Mouse (Mus musculus) olfactory bulb, adult 2 months (tissue): Measurements from ENCODE around the gene Lamc2. TPM values are rescaled to one million over a fixed set of nuclear protein-coding genes. Genes with fewer than 3 reads are reported as not detected.

Source experiments
- H3K27ac ChIP-seq: fragments of 200-500 bp; 2 replicates; pipeline ENCODE4 v1.5.1; 2012; ENCODE audit warnings: low read depth, low read length; ENCODE audit not compliant: insufficient read depth
- H3K4me1 ChIP-seq: fragments of 200-500 bp; 2 replicates; pipeline ENCODE4 v1.6.1; 2012; ENCODE audit warnings: low read length; ENCODE audit not compliant: control insufficient read depth, insufficient read depth
- H3K4me3 ChIP-seq: fragments of 200-500 bp; 2 replicates; pipeline ENCODE4 v1.5.1; 2012; ENCODE audit warnings: mild to moderate bottlenecking, low read depth, low read length, moderate library complexity; ENCODE audit not compliant: insufficient read depth
- CTCF ChIP-seq: fragments of 200-500 bp; IDR thresholded peaks from 2 replicates; pipeline ENCODE4 v1.5.1; 2012; ENCODE audit warnings: low read depth, mild to moderate bottlenecking, low read length, moderate library complexity; ENCODE audit not compliant: insufficient read depth
- POLR2A ChIP-seq: fragments of 200-500 bp; IDR thresholded peaks from 2 replicates; pipeline ENCODE4 v1.6.1; 2012; ENCODE audit warnings: mild to moderate bottlenecking, low read depth, low read length, moderate library complexity; ENCODE audit not compliant: insufficient read depth
- WGBS: fragments of 180-500 bp; shearing (Covaris S2); methylation state at CpG from one replicate; pipeline ENCODE4 v1.1.7; 2018; 5-methylcytosine and 5-hydroxymethylcytosine counted together
- polyA plus RNA-seq: library from polyadenylated mRNA; stranded (reverse); fragments of >200 nt; gene quantifications from 2 replicates; pipeline ENCODE4 v1.2.4, GENCODE M21; 2012; ENCODE audit warnings: low replicate concordance; ENCODE audit not compliant: missing spikeins, insufficient read depth, insufficient read length

The Lamc2 gene
- polyA plus RNA-seq, 1 experiment = not detected

DNA sequence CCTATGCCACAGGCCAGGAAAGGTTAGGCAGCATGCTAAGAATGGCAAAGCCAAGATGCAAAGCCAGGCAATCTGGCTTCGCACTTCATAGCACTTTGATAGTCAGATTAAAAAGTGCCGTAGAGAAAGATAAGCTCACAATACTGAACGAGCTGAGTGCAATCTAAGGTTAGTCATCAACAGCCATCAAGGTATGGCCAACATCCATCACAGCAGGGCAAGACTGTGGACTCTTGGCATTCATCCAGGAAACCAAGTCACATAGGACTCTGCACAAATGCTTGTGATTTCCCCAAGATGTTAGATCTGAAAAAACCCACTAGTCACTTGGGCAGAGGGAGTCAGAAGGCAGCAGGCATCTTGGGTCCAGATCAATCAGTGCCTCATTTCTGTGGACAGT, 1.8 kb upstream of the Lamc2 start:
- H3K4me3 ChIP-seq = no peak overlapping the region
- 89% methylated on average over 3 of the region's 3 CpGs for whole genome bisulfite sequencing
- peaks cover 9% of the 10 kb centered on the region for H3K4me1 ChIP-seq
- TF ChIP-seq POLR2A (no peak), CTCF (no peak)
- H3K27ac ChIP-seq = no peak overlapping the region

GRCm38 (mm10) chr1:153180586-153181289, 5.5 kb downstream of the Lamc2 start:
- Histone ChIP-seq H3K27ac (no peak overlapping the region), H3K4me3 (no peak overlapping the region), H3K4me1 (peaks cover 4% of the 10 kb centered on the region)
- WGBS = 63% methylated on average over 9 of the region's 9 CpGs
- TF ChIP-seq POLR2A (no peak), CTCF (no peak)

DNA sequence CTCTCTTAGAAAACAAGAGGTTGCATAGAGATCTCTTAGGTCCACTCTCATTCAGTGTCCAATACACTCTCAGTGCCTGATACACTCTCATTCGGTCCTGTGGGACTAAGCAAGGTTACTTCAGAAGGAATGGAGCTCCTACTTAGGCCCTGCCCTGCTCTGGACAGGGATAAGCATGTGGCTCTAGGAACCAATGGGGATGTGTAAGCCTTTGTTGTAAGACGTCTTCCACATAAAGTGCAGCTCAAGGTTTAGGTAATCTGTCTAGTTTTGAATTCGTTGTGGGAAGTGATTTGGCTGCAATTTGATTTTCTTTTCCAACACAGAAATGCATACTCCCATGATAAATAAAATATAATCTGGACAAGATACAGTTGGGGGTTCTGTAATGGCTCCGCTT, 6.1 kb downstream of the Lamc2 start:
- Histone ChIP-seq H3K4me3 (no peak overlapping the region), H3K27ac (no peak overlapping the region), H3K4me1 (peaks cover 2% of the 10 kb centered on the region; the same call in 1 of the 2 replicates)
- TF ChIP-seq POLR2A (no peak), CTCF (no peak)
- WGBS = 84% methylated on average over 4 of the region's 4 CpGs

- Histone ChIP-seq H3K4me1 (0 out of 2 replicates have a peak, but pooled peaks cover 6% of the 10 kb centered on the region), H3K27ac (no peak overlapping the region), H3K4me3 (no peak overlapping the region)
- WGBS = 87% methylated on average over 12 of the region's 12 CpGs
- no peak for TF ChIP-seq POLR2A
- no peak for TF ChIP-seq CTCF
Measured at GRCm38 (mm10) chr1:153174801-153175200, 11.4 kb downstream of the Lamc2 start.

- TF ChIP-seq CTCF (no peak), POLR2A (no peak)
- 86% methylated on average over 3 of the region's 3 CpGs for WGBS
- Histone ChIP-seq H3K4me3 (no peak overlapping the region), H3K27ac (no peak overlapping the region), H3K4me1 (0 out of 2 replicates have a peak, but pooled peaks cover 6% of the 10 kb centered on the region)
Measured at GRCm38 (mm10) chr1:153173276-153173675, 13.0 kb downstream of the Lamc2 start.

DNA sequence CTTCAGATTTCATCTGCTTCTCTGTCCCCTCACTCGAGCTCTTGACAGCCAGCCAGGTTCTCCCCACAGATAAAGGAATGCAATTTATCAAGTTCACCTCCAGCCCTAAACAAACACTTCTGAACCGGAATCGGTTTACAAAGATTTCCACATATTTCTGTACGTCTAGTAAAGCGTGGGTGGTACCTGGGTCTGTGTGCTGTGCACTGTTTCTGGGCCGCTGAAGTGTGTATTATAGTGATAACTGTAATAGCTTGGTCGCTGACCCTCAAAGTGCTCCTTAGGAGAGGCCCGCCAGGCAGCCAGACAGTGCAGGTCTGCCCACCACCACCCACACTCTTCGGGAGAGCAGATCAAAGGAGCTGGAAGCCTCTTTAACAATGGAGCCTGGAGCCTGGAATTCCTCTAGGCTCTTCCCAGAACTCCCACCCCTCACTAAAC, 13.9 kb downstream of the Lamc2 start:
- Histone ChIP-seq H3K4me1 (0 out of 2 replicates have a peak, but pooled peaks cover 6% of the 10 kb centered on the region), H3K27ac (no peak overlapping the region), H3K4me3 (no peak overlapping the region)
- WGBS = 65% methylated on average over 9 of the region's 9 CpGs
- TF ChIP-seq POLR2A = no peak

DNA sequence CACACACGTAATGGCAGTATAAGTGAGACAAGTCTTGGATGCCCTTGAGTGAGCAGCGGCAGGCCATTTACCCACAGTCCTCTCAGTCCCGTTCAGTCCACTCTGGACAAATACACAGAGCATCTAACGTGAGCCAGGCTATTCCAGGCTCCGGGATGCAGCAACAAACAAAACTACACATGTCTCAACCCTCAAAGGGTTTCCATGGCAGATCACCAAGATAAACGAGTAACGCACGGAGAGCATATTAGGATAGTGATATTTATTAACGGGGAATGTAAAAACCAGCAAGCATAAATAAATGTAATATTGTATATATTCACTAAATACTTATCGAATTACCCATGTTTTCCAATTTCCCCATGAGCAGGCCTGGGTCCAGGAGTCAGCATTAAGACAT, 15.2 kb downstream of the Lamc2 start:
- Histone ChIP-seq H3K4me3 (no peak overlapping the region), H3K27ac (no peak overlapping the region), H3K4me1 (0 out of 2 replicates have a peak, but pooled peaks cover 6% of the 10 kb centered on the region)
- TF ChIP-seq POLR2A (no peak), CTCF (no peak)
- WGBS = 84% methylated on average over 10 of the region's 10 CpGs

DNA sequence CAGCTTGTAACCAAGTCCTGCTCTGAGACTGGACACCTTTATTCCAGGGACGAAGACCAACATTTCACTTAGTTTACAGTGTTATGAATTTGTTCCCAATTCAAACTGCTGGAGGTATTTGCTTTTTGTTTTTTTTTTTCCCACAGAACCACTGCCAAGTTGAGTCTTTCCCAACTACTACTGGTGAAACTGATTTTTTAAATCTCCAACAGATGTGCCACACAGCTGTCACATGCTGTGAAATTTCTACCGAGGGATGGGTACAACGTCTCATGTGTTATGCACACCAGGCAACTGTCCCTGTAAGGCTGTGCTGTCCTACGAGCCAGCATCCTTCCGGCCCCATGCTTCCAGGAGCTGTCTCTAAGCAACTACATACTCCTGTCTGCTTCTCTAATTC, 18.0 kb downstream of the Lamc2 start:
- H3K4me1 ChIP-seq = 0 out of 2 replicates have a peak, but pooled peaks cover 3% of the 10 kb centered on the region
- TF ChIP-seq CTCF (no peak), POLR2A (no peak)
- H3K27ac ChIP-seq = no peak overlapping the region
- no peak overlapping the region for H3K4me3 ChIP-seq
- WGBS = 81% methylated on average over 5 of the region's 5 CpGs

GRCm38 (mm10) chr1:153163831-153164230, 22.4 kb downstream of the Lamc2 start:
- 91% methylated on average over 3 of the region's 3 CpGs for WGBS
- Histone ChIP-seq H3K27ac (no peak overlapping the region), H3K4me3 (no peak overlapping the region), H3K4me1 (no peaks in the 10 kb centered on the region)
- no peak for TF ChIP-seq CTCF
- TF ChIP-seq POLR2A = no peak

DNA sequence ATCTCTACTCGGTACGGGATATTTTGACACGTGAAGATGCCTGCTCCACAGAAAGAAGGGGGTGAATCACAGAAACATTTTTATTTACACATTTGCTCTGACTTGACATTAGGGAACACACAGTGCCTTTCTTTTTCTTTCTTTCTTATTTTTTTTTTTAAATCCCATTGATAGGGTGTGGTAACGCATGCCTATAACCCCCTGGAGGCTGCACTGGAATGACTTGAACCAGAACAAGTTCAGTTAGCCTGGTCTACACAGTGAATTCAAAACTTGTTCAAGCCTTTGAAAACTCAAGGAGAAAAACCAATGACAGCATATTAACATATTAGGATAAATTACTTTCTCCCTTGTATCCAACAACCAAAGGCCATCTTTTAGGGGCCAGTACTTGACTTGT, 27.1 kb downstream of the Lamc2 start:
- no peak overlapping the region for H3K4me3 ChIP-seq
- TF ChIP-seq CTCF (no peak), POLR2A (no peak)
- 96% methylated on average over 4 of the region's 4 CpGs for WGBS
- no peak overlapping the region for H3K27ac ChIP-seq
- H3K4me1 ChIP-seq = peaks cover 2% of the 10 kb centered on the region; the same call in 1 of the 2 replicates
